Mouse (Mus musculus) heart, adult 11 months (tissue): ENCODE measurements at regions not wholly inside any gene's neighbourhood (a gene's known extent, or its start where the extent isn't known, plus 50 kb on each side); places are given as distances from the start of the nearest gene placed in this dataset.

Source experiments
- DNase-seq: peaks from one replicate; pipeline ENCODE4 v3.0.0; 2022

GRCm38 (mm10) chr1:78588036-78588435, 69.6 kb upstream of the Acsl3 start:
- DNase-seq: peak; percentile 53

- DNase-seq: peak; percentile 10
Observed at GRCm38 (mm10) chr1:78588660-78589059, 69.0 kb upstream of the Acsl3 start.

- peak; percentile 42 for DNase-seq
Observed at GRCm38 (mm10) chr1:78590558-78590957, 67.1 kb upstream of the Acsl3 start.

- DNase-seq: peak; percentile 55
Observed at GRCm38 (mm10) chr1:78593927-78594641, 63.5 kb upstream of the Acsl3 start.

- peak; percentile 53 for DNase-seq
Observed at GRCm38 (mm10) chr1:78595521-78596139, 62.0 kb upstream of the Acsl3 start.

GRCm38 (mm10) chr1:78598561-78598960, 59.1 kb upstream of the Acsl3 start:
- DNase-seq: peak; percentile 30

- DNase-seq: peak; percentile 56
Observed at GRCm38 (mm10) chr1:78600666-78601065, 57.0 kb upstream of the Acsl3 start.

- peak; percentile 15 for DNase-seq
Observed at GRCm38 (mm10) chr1:78601568-78601967, 56.1 kb upstream of the Acsl3 start.

- DNase-seq: peak; percentile 68
Observed at GRCm38 (mm10) chr1:78602039-78602438, 55.6 kb upstream of the Acsl3 start.

- peak; percentile 37 for DNase-seq
Observed at GRCm38 (mm10) chr1:78602885-78603284, 54.7 kb upstream of the Acsl3 start.

- peak; percentile 74 for DNase-seq
Observed at GRCm38 (mm10) chr1:78604820-78605550, 52.6 kb upstream of the Acsl3 start.
